ENCODE assay signal across 24 mouse cellular contexts in the genomic region with DNA sequence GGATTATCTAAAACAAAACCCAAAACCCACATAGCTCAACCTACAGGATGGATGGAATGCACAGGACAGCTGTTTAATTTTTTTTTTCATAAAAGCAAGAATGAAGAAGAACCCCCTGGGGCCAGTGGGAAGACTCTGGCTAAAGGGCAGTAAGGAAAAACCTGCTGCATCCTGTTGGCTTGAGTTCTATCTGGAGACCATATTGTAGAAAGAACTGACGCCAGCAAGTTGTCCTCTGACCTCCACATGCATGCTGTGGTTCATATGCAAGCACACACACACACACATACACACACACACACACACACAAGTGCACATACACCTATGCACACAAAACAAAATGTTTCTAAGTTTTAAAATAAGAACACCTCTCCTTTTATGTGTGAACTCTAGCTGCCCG. TPM values are rescaled to one million over a fixed set of nuclear protein-coding genes. Genes with fewer than 3 reads are reported as not detected.
DNase-seq lines count a peak whose midpoint lies in the region; ATAC-seq and TF ChIP-seq lines count a peak whose summit lies in the region.
"Had no signal": no experiment of that assay in that cellular context is flagged by ENCODE, and none has a peak within 500 bp of the region (broad histone marks: within the 10 kb centered on the region; RNA-seq: fewer than 3 reads in every experiment).

No protein-coding gene starts in this region.

- no peaks in the 10 kb centered on the region for H3K27me3 ChIP-seq in lung, embryonic 14.5 days (ENCODE audit: insufficient read depth, low read length)
- no peaks in the 10 kb centered on the region for H3K27me3 ChIP-seq in lung, embryonic 16.5 days (ENCODE audit: control insufficient read depth, insufficient read depth, low read depth, low read length)
- no peaks in the 10 kb centered on the region for H3K27me3 ChIP-seq in megakaryocyte, embryonic 14.5 days (replicated peaks)
- H3K27me3 ChIP-seq: CH12.LX; embryonic facial prominence, embryonic 12.5 days; forebrain, embryonic 13.5 days; forebrain, embryonic 15.5 days; Patski had no signal

- peaks cover 21% of the 10 kb centered on the region for H3K4me1 ChIP-seq in lung, embryonic 14.5 days (ENCODE audit: insufficient read depth)
- peaks cover 4% of the 10 kb centered on the region for H3K4me1 ChIP-seq in lung, embryonic 16.5 days (replicated peaks; ENCODE audit: control insufficient read depth, insufficient read depth, low read length)
- peaks cover 97% of the 10 kb centered on the region for H3K4me1 ChIP-seq in megakaryocyte, embryonic 14.5 days
- H3K4me1 ChIP-seq: forebrain, embryonic 13.5 days; forebrain, embryonic 15.5 days had no signal

- no peaks in the 10 kb centered on the region for H3K36me3 ChIP-seq in lung, embryonic 14.5 days (ENCODE audit: insufficient read depth)
- no peaks in the 10 kb centered on the region for H3K36me3 ChIP-seq in lung, embryonic 16.5 days (ENCODE audit: control insufficient read depth, insufficient read depth, low read length)
- H3K36me3 ChIP-seq in megakaryocyte, embryonic 14.5 days (replicated peaks; ENCODE audit: low read length) = peaks cover 64% of the 10 kb centered on the region
- H3K36me3 ChIP-seq: embryonic facial prominence, embryonic 10.5 days; embryonic facial prominence, embryonic 12.5 days; forebrain, embryonic 15.5 days; G1E had no signal

- ATAC-seq in lung, embryonic 14.5 days (ENCODE audit: insufficient read depth) = no peak
- peak; percentile 16 for ATAC-seq in lung, embryonic 16.5 days (ENCODE audit: low read depth)
- no peak for ATAC-seq in megakaryocyte, adult 5-6 weeks (ENCODE audit: poor library complexity, severe bottlenecking)
- ATAC-seq: activated CD4-positive, CD25-positive, alpha-beta regulatory T cell, adult 4 months; CD4-positive, CD25-positive, alpha-beta regulatory T cell, adult 4 months; forebrain, embryonic 13.5 days; forebrain, embryonic 15.5 days; Patski had no signal

- TF ChIP-seq CTCF in lung, embryonic 14.5 days (IDR thresholded peaks at IDR 0.05; ENCODE audit: low read depth) = no peak

- H3K4me3 ChIP-seq in lung, embryonic 14.5 days (ENCODE audit: low read depth, low read length) = no peak overlapping the region
- H3K4me3 ChIP-seq in lung, embryonic 16.5 days (ENCODE audit: low read length) = no peak overlapping the region
- H3K4me3 ChIP-seq in megakaryocyte, embryonic 14.5 days (replicated peaks) = peak overlapping the region; percentile 76
- H3K4me3 ChIP-seq: embryonic facial prominence, embryonic 10.5 days; embryonic facial prominence, embryonic 12.5 days; forebrain, embryonic 13.5 days; forebrain, embryonic 15.5 days had no signal

- no peak overlapping the region for H3K9ac ChIP-seq in lung, embryonic 14.5 days
- H3K9ac ChIP-seq in lung, embryonic 16.5 days (ENCODE audit: low read length) = no peak overlapping the region
- H3K9ac ChIP-seq: embryonic facial prominence, embryonic 12.5 days; forebrain, embryonic 13.5 days; forebrain, embryonic 15.5 days had no signal

- DNase-seq in lung, embryonic 14.5 days = peak; percentile 67
- no peak for DNase-seq in lung, postnatal 36 days
- DNase-seq in lung, postnatal 14 days = no peak
- DNase-seq: adrenal gland, adult 8-10 months; adrenal gland, postnatal 36 days; B cell, adult 2 months; cerebellum, adult 11-12 months; cerebellum, adult 2 months; cerebellum, adult 9-10 months had no signal

- H3K9me3 ChIP-seq in lung, embryonic 14.5 days (ENCODE audit: low read depth, low read length) = no peaks in the 10 kb centered on the region
- H3K9me3 ChIP-seq in lung, embryonic 16.5 days (ENCODE audit: control insufficient read depth, low read length) = no peaks in the 10 kb centered on the region
- H3K9me3 ChIP-seq in megakaryocyte, embryonic 14.5 days = no peaks in the 10 kb centered on the region
- H3K9me3 ChIP-seq: embryonic facial prominence, embryonic 10.5 days; embryonic facial prominence, embryonic 12.5 days; forebrain, embryonic 13.5 days; forebrain, embryonic 15.5 days; G1E had no signal

- 0 out of 2 replicates have a peak overlapping the region, but pooled peaks have one; percentile 83 for H3K27ac ChIP-seq in lung, embryonic 14.5 days (ENCODE audit: low read depth)
- H3K27ac ChIP-seq in lung, embryonic 16.5 days (ENCODE audit: low read length) = peak overlapping the region; percentile 69
- H3K27ac ChIP-seq: embryonic facial prominence, embryonic 10.5 days; embryonic facial prominence, embryonic 12.5 days; forebrain, embryonic 13.5 days; forebrain, embryonic 15.5 days had no signal

- 40% methylated on average over 2 of the region's 2 CpGs for WGBS in lung, embryonic 14.5 days
- WGBS in lung, embryonic 16.5 days = 49% methylated on average over 2 of the region's 2 CpGs

- no peak overlapping the region for H3K4me2 ChIP-seq in lung, embryonic 14.5 days
- H3K4me2 ChIP-seq in lung, embryonic 16.5 days (ENCODE audit: low read depth, low read length) = no peak overlapping the region
- H3K4me2 ChIP-seq: embryonic facial prominence, embryonic 12.5 days; forebrain, embryonic 13.5 days; forebrain, embryonic 15.5 days had no signal

RNA-seq across cellular contexts. Expression of a gene that starts 17.1 kb away (rescaled TPM):
- polyA plus RNA-seq in lung, embryonic 14.5 days (2014; fragmentation: Nextera tagmentation; extraction: Ambion mirVana) = 2.6 and 2.7 TPM in 2 replicates
- 9.0 and 11.8 TPM in 2 replicates for polyA plus RNA-seq in lung, embryonic 16.5 days (2015; fragmentation: Nextera tagmentation; extraction: Ambion mirVana)
- 5.9 TPM in 2 replicates for polyA plus RNA-seq in megakaryocyte, embryonic 14.5 days (2012; ENCODE audit: insufficient read depth, low replicate concordance)
- total RNA-seq in megakaryocyte, adult 5-6 weeks (2015) = 4.0 TPM in 2 replicates
- 3.6 and 5.3 TPM in 2 replicates for total RNA-seq in megakaryocyte, adult 5-6 weeks (2017)
- polyA plus RNA-seq: forebrain, embryonic 13.5 days; Patski had no signal

RNA-seq across cellular contexts. Expression of a gene that starts 29.7 kb away (rescaled TPM):
- 69.7 and 73.6 TPM in 2 replicates for polyA plus RNA-seq in lung, embryonic 14.5 days (2014; fragmentation: Nextera tagmentation; extraction: Ambion mirVana)
- 75.8 and 80.0 TPM in 2 replicates for polyA plus RNA-seq in lung, embryonic 16.5 days (2015; fragmentation: Nextera tagmentation; extraction: Ambion mirVana)
- 15.3 and 57.1 TPM in 2 replicates for polyA plus RNA-seq in megakaryocyte, embryonic 14.5 days (2012; ENCODE audit: insufficient read depth, low replicate concordance)
- 49.3 and 54.0 TPM in 2 replicates for total RNA-seq in megakaryocyte, adult 5-6 weeks (2015)
- total RNA-seq in megakaryocyte, adult 5-6 weeks (2017) = 190 and 209 TPM in 2 replicates

RNA-seq across cellular contexts. Expression of a gene that starts 40.2 kb away (rescaled TPM):
- polyA plus RNA-seq in lung, embryonic 14.5 days (2014; fragmentation: Nextera tagmentation; extraction: Ambion mirVana) = 50.2 and 53.9 TPM in 2 replicates
- 34.7 and 37.5 TPM in 2 replicates for polyA plus RNA-seq in lung, embryonic 16.5 days (2015; fragmentation: Nextera tagmentation; extraction: Ambion mirVana)
- polyA plus RNA-seq in megakaryocyte, embryonic 14.5 days (2012; ENCODE audit: insufficient read depth, low replicate concordance) = 7.2 and 7.4 TPM in 2 replicates
- total RNA-seq in megakaryocyte, adult 5-6 weeks (2015) = 18.5 and 19.7 TPM in 2 replicates
- 34.4 and 39.7 TPM in 2 replicates for total RNA-seq in megakaryocyte, adult 5-6 weeks (2017)

RNA-seq across cellular contexts. Expression of a gene that starts 40.4 kb away (rescaled TPM):
- 161 and 165 TPM in 2 replicates for polyA plus RNA-seq in lung, embryonic 14.5 days (2014; fragmentation: Nextera tagmentation; extraction: Ambion mirVana)
- polyA plus RNA-seq in lung, embryonic 16.5 days (2015; fragmentation: Nextera tagmentation; extraction: Ambion mirVana) = 124 and 131 TPM in 2 replicates
- 7.0 and 9.6 TPM in 2 replicates for polyA plus RNA-seq in megakaryocyte, embryonic 14.5 days (2012; ENCODE audit: insufficient read depth, low replicate concordance)
- 46.6 and 51.4 TPM in 2 replicates for total RNA-seq in megakaryocyte, adult 5-6 weeks (2015)
- total RNA-seq in megakaryocyte, adult 5-6 weeks (2017) = 79.4 and 81.0 TPM in 2 replicates

RNA-seq across cellular contexts. Expression of a gene that starts 47.7 kb away (rescaled TPM):
- 1.2 and 1.5 TPM in 2 replicates for polyA plus RNA-seq in lung, embryonic 14.5 days (2014; fragmentation: Nextera tagmentation; extraction: Ambion mirVana)
- 1.9 and 2.0 TPM in 2 replicates for polyA plus RNA-seq in lung, embryonic 16.5 days (2015; fragmentation: Nextera tagmentation; extraction: Ambion mirVana)
- not detected in 2 replicates for polyA plus RNA-seq in megakaryocyte, embryonic 14.5 days (2012; ENCODE audit: insufficient read depth, low replicate concordance)
- not detected in 2 replicates for total RNA-seq in megakaryocyte, adult 5-6 weeks (2015)
- total RNA-seq in megakaryocyte, adult 5-6 weeks (2017) = not detected in 2 replicates
- total RNA-seq: adrenal gland, adult 18-20 months; adrenal gland, adult 8-10 months; adrenal gland, postnatal 14 days; adrenal gland, postnatal 36 days had no signal
- polyA plus RNA-seq: cerebellum, adult 2 months; cortical plate, adult 2 months; G1E had no signal
